Mouse (Mus musculus) cerebellum, postnatal 36 days (tissue): ENCODE data around the gene Chchd1.

Experiments used
- DNase-seq, 2 experiments: peaks; one replicate each; pipeline ENCODE4 v3.0.0; 2021 to 2022; ENCODE audit warnings: mixed read lengths in 2 of 2

The Chchd1 gene

DNA sequence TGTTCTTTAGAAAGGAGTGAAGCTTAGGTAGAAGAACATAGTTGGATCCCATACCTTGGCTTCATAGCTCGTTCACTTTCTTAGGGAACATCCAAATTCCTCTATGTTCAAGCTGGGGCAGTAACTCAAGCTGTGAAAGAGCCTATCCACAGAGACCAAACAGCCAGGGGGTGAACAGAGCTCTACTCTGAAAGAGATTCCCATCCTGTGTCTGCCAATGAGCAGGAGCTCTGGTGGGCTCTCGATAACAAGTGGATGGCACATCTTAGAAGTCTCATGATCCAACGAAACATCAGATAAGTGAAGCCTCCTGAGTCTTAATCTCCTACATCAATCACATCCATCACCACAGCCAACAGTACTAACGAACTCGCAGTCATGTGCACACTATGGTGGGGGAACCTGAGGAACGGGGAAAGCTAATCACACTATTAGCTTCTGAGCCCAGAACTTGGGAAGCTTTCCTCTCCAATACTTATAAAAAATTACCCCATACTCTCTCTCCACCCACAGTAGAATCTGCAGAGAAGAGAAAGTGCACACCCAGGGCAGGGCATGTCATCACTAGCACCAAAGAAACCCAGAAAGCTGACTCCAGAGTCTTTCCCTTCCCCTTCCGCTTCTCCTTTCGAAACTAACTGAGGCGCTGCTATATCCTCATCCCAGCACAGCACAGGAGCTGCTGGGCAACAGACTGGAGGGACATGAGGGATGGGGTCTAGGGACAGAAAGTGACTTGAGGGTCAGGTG is 28.2 kb downstream of the Chchd1 start:
- no peak for DNase-seq

DNA sequence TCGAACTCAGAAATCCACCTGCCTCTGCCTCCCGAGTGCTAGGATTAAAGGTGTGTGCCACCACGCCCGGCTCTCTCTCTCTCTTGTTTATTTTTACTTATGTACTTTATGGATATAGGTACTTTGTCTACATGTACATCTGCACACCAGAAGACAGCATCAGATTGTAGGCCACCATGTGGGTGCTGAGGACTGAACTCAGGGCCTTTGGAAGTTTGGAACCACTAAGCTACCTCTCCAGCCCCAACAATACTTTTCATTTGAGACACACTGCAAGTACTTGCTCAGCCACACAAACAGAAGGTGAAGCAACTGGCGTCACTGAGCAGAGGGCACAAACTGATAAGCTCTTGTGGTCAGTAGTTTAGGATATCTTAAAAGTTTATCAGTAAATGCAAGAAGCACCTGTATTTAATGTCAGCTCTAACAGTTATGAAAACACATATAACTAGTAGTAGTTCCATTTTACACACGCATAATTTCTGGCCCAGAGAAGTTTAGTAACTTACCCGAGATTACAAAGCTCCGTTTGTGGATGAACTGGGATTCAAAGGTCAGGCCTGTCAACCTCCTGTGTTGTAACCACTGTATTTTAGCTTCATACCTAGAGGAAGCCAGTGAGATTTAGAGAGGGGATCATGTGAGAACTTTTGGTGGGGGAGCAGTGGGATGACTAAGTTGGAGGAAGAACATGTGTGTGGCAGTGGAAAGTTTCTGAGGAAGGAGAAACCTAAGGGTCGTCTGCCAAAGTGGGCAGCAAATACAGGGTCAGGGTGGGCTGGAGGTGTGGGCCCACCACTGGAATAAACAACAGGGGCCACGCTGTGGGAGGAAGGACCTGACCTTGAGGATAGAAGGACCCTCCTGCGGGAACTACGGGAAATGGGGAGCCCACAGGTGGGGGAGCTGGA is 30.5 kb downstream of the Chchd1 start:
- DNase-seq = no peak

DNA sequence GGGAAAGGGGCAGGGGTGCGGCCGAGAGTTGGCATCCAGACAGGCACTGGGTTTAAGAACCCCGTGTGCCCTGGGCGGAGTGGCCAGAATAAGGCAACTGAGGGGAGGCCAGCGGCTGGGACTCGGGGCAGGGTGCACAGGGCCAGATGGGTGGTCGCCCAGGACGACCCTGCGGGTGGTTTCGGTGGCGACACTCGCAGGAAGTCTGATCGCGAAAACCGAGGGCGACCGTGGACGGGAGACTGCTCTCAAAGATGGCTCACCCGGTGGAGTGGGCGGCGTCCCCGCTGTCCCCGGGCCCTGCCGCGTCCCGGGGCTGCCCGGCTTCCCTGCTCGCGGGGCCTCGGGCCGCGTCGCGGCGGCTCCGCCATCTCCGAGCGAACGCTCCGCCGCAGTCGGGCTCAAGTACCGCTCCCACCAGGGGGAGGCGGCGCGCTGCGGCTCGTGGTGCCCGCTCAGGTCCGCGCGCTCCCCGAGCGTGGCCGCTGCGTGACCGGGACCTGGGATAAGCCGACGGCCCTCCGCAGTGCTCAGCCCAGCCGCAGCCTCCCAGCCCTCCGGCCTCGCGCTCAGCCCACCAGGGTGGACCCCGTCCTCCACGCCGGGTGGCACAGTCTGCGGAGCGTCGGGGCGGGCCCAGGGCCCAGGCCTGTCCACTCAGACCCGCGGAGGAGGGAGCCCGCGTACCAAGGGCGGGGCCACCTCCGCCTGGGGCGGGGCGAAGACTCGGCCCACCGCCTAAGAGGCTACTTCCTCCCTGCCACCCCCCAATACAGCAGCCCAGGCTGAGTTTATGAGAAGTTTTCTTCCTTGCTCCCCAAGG is 31.4 kb downstream of the Chchd1 start, which contains the start of gene Ndst2:
Ndst2 (minus strand) TSS at position 611 of the 823 bp plus-strand sequence.
- peak; percentile 83 to 88 for DNase-seq

DNA sequence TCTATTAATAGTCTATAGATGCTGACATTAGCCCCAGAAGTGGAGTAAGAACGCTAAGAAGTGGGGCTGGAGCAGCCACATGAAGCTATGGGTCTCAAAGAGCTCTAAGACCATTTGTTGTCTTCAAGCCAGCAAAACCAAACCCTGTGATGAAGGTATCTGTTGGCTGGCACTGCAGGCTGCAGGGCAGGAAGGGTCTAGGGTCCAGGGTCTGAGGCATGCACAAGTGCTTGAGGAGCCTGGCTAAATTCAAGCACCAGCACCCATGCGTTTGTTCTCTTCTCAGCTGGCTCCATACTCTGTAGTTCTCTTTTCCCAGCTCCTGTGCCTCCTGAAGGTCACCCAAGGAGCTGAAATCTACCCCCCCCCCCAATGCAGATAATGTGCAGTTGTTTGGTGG is 32.2 kb downstream of the Chchd1 start:
- DNase-seq = no peak

DNA sequence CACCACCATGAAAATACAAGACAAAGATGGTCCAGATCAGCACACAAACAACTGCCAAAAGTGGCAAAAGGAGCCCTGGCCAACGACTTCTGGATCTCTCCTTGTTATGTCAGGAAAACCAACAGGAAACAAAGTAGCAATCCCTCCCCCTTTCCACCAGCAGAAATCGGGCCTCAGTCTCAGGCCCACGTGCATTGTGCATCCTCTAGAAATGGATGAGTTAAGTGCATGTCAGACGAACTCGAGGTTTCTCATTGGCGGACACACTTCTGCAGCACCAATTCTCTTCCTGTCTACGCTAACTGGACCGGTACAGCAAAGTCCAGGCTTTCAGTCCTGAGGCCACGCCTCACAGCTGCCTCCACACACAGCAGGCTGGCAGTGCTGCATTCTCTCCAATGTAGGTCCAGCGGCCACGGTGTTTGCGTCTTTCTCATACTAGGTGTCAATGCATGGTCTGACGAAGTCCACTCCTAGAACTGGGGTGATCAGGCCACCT is 33.1 kb downstream of the Chchd1 start:
- no peak for DNase-seq

DNA sequence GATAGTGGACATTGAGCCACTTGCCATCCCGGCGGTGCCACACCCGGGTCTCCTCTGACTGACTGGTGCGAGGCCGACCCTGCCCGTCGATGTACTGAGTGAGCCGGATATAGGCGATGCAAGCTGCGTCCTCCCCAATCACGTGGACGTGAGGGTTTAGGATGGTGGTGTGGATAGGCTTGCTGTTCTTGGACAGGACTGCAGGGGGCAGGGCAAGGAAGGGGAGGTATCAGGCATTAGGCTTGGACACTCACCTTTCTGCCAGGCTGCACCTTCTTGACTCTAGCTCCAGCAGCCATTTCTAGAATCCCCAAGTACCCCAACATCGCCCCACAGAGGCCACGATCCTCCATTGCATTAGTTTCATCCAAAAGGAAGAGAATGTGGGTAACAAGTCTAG is 34.5 kb downstream of the Chchd1 start:
- DNase-seq = peak; percentile 55 to 66

DNA sequence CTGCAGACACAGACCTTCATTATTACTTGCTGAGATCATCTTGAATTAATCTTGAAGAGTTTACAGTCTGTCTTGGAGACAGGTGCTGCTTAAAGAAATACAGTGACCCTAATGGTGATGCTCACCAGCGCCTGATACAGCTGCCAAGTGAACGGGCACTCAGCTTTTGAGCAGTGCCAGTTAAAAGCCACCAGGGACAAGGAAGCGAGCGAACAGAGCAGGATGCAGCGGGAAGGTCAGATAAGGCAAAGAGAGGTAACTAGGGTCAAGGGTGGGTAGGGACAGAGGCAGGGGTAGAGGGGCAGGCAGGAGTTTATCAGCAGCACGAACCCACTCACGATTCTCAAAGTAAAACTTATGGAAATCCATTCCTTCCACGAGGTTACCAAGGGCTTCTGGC is 35.7 kb downstream of the Chchd1 start:
- no peak for DNase-seq

DNA sequence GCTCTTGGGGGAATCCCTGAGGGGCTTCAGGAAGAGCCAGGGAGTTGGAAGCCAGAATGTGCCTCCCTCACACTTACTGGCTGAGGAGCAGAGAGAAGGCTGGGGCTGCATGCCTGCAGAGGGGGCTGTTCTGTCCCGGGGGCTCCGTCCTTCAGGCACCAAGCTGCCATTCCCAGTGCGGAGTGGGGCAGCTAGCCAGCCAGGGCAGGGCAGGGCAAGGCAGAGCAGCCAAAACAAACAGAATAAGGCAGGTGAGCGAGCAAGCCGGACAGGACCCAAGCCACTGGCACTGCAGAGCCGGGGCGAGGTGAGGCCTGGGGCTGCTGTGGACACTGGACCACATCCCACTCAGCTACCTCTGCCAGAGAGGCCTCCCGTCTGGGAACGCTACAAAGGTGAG is 38.5 kb downstream of the Chchd1 start:
- no peak for DNase-seq

DNA sequence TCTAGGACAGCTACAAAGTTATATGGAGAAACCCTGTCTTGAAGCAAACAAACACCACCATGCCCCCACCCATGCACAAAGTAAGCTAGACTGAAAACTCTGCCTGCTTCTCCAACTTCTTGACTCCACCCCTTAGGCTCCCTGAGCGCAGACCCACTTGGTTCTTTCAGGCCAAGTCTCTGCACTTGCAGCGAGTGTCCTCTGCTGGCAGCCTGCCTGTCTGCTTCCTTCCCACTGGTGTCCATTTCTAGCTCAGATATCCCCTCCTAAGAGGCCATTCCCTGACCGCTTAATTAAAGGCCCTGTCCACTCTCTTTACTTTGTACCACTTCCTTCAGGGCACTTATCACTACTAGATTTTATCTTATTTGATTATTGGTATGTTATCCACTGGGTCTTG is 40.8 kb downstream of the Chchd1 start:
- no peak for DNase-seq

DNA sequence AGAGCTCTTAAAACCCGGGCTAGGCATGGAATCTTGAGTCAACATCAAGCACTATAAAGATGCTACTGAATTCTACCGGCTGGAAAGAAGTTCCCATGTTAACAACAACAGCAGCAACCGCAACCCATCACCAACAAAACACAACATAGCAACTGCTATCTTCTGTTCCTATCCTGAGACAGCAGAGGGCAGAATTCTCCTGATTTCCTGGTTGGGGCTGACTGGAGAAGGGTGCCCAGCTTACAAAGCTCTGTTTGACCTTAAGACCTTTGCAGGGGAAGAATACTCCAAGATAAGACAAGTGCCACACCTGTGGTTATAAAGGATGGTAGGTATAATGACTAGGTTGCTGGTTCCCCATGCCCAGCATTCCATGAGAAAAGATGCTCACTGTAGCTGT is 44.1 kb downstream of the Chchd1 start:
- no peak for DNase-seq

DNA sequence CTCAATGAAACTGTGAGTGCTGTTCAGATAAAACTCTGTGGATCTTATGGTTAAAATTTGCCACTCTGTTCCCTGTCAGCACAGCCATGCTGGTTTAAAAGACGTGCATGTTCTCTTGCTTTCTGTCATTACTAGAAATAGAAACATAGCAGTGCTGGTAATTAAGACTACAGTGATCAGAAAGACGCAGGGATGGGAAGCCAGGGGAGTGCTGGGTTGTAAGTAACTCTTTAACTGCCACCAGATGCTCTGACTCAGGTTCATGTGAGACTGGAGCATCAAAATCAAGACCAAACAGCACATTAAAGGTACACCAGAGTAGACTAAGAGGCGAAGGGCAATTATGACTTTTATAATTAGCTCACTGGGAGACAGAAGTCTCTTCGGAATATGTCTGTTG is 45.6 kb downstream of the Chchd1 start:
- no peak for DNase-seq

DNA sequence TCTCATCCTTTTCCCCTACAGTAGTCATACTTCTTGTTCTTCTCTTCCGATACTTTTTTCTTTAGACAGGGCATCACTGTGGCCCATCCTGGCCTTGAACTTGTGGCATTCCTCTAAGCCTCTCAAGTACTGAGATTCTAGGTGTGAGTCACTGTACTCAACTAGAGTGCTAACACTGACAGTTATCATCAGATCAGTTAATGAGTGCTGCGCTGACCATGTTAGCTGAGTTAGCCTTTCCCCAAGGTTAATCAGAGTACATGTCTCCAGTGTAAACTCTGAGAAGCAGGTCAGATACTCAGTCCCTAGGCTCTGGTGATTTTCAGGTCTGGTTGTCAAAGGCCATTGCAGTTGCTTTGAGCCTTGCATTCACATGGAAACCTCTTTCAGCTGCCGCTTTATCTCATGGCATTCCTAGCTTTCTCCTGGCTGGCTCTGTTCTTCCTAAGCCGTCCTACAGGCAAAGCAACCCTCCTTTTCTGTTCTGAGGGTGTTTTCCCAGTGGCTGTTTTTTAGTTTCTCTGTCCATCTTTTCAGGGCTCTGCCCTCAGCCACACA is 46.8 kb downstream of the Chchd1 start:
- DNase-seq = no peak

DNA sequence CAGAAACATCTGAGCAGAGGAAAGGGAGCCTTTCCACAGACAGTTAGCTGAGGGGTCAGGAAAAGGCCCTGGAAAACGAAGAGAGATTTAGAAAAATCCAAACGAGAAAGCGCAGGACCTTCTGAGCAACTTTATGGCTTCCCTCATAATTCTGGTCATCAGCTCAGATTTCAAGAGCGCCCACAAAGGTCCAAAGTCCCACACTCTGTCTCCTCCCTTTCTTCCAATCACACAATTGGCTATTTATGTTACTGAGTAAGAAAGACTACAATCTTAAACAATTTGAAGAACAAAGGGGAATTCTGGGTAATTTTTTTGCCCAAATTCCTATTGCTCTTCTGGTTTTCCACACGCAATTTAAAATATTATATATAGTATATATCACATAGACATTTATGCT is 47.7 kb downstream of the Chchd1 start:
- DNase-seq = no peak

DNA sequence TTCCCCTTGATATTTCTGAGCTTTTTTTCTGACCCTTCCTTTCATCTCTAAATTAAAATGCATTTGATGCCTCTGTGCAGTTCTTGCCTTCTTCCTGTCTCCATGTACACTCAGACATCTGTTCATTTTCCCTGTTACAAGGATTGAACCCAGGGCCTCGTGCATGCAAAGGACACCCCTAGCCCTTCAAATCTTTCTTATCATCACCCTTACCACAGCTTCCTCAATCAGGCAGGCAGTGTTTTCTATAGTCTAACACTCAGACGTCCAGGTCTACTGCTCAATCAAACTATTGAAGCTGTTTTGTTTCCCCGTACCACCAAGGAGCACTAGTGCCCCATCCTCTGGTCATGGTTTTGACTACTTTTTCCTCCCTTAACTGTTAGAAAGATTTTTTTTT is 51.0 kb downstream of the Chchd1 start:
- no peak for DNase-seq
